Mouse (Mus musculus) neural tube, embryonic 10.5 days (tissue): Measurements from ENCODE around the gene Dll3.
"Not testable (repeated sequence)": the region's sequence is repeated elsewhere in the genome, so short reads cannot be mapped to it uniquely, and the experiment has no call there.

Experiments
- DNase-seq: peaks from one replicate; pipeline ENCODE4 v3.0.0-alpha.2; 2017; ENCODE audit warnings: low spot score; ENCODE audit errors: extremely low spot score

Gene Dll3

DNA sequence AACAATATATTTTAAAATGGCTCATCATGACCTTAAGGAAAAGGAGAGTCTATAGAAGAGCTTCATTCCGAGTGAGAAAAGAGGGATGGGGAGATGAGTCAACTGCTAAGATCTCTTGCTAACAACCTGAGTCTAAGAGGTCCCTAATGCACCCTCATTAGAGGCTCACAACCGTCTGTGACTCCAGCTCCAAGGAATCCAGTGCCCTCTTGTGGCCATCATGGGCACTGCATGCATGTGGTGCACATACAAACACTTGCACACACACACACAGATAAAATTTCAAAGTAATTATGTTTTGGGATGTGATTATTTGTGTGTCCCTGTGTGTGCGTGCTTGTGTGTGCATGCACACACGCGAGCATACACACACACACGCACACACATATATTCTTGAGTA is 46.6 kb downstream of the Dll3 start:
- DNase-seq: no peak

GRCm38 (mm10) chr7:28254591-28254990 is 47.4 kb downstream of the Dll3 start:
- DNase-seq: no peak

DNA sequence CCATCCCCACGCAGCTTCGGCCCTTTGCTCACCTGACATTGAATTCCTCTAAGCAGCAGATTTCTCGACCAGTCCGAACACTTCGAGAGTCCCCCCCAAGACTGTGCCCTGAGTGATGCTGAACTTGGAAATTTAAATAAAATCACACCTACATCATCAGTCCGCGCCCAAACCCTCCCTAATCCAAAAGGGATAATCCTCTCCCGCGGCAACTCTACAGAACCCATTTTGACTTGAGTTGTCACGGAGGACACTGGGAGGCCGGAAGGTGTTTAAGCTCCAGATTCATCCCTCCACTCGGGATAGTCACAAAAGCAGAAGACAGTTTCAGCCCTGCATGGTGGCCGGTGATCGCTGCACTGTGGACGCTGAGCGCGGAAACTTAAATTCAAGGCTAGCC is 50.1 kb downstream of the Dll3 start:
- DNase-seq: no peak

DNA sequence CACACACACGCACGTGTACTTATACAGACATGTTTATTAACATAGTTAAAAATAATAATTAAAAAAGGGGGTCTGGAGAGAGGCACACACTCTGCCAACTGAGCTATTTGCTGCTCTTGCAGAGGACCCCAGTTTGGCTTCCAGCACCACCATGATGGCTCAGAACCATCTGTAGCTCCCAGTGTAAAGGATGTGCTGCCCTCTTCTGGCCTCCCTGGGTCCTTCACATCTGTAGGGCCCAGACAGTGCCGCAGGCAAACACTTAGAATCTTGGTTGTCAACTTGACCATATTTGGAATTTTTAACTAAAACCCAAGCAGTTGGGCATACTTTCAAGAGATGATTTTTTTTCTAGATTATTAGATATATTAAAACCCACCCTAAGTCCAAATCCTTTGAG is 53.1 kb downstream of the Dll3 start:
- DNase-seq: no peak

GRCm38 (mm10) chr7:28243943-28244342 is 58.1 kb downstream of the Dll3 start:
- not testable (repeated sequence) for DNase-seq
